Mouse (Mus musculus) hindbrain, embryonic 14.5 days (tissue): ENCODE data around the gene Tbc1d9b. TPM values are rescaled to one million over a fixed set of nuclear protein-coding genes. Genes with fewer than 3 reads are reported as not detected.
"Not testable (repeated sequence)": the region's sequence is repeated elsewhere in the genome, so short reads cannot be mapped to it uniquely, and the experiment has no call there.

Source experiments
- ATAC-seq: fragments of 200-750 bp; cut with Nextera tagmentation; 2 replicates; pipeline ENCODE4 v1.8.0; 2017; ENCODE audit warnings: moderate number of reproducible peaks, mild to moderate bottlenecking, moderate TSS enrichment, moderate library complexity; ENCODE audit not compliant: low FRiP score
- DNase-seq: peaks from one replicate; pipeline ENCODE4 v3.0.0-alpha.2; 2015; ENCODE audit warnings: low spot score
- H3K27ac ChIP-seq: fragments of 300-500 bp; sonication (generic); 2 replicates; pipeline ENCODE4 v1.5.1; 2014; ENCODE audit warnings: mild to moderate bottlenecking, moderate library complexity
- H3K27me3 ChIP-seq: fragments of 300-500 bp; sonication (generic); 2 replicates; pipeline ENCODE4 v1.6.1; 2014; ENCODE audit warnings: mild to moderate bottlenecking, low read length, mixed read lengths; ENCODE audit not compliant: control insufficient read depth, insufficient read depth
- H3K36me3 ChIP-seq: fragments of 300-500 bp; sonication (generic); replicated peaks from 2 replicates; pipeline ENCODE4 v1.6.1; 2014; ENCODE audit not compliant: control insufficient read depth, insufficient read depth
- H3K4me1 ChIP-seq: fragments of 300-500 bp; sonication (generic); replicated peaks from 2 replicates; pipeline ENCODE4 v1.6.1; 2014; ENCODE audit warnings: antibody characterized with exemption, low read length, mixed read lengths; ENCODE audit not compliant: control insufficient read depth, insufficient read depth
- H3K4me2 ChIP-seq: fragments of 300-500 bp; sonication (generic); replicated peaks from 2 replicates; pipeline ENCODE4 v1.6.1; 2014; ENCODE audit warnings: mild to moderate bottlenecking, moderate library complexity
- H3K4me3 ChIP-seq: fragments of 300-500 bp; sonication (generic); replicated peaks from 2 replicates; pipeline ENCODE4 v1.5.1; 2014; ENCODE audit warnings: mild to moderate bottlenecking, low read length
- H3K9ac ChIP-seq: fragments of 300-500 bp; sonication (generic); 2 replicates; pipeline ENCODE4 v1.6.1; 2014
- H3K9me3 ChIP-seq: fragments of 300-500 bp; sonication (generic); 2 replicates; pipeline ENCODE4 v1.6.1; 2016; ENCODE audit warnings: low read length; ENCODE audit not compliant: control insufficient read depth
- whole genome bisulfite sequencing: fragments of 180-500 bp; shearing (Covaris S2); extraction: QIAGEN DNeasy Blood & Tissue Kit; methylation state at CpG from one replicate; pipeline ENCODE4 v1.1.7; 2014; 5-methylcytosine and 5-hydroxymethylcytosine counted together
- polyA plus RNA-seq: library from polyadenylated mRNA; unstranded; fragments of >200 nt; fragmentation: Nextera tagmentation; extraction: Ambion mirVana; gene quantifications from 2 replicates; pipeline ENCODE4 v1.2.1, GENCODE M21; 2014

The Tbc1d9b gene
- polyA plus RNA-seq, 1 experiment from 2014 or later = 35.7 TPM

GRCm38 (mm10) chr11:50100548-50101307, 30.5 kb upstream of the Tbc1d9b start:
- no peak for DNase-seq
- H3K4me2 ChIP-seq = no peak overlapping the region
- H3K4me1 ChIP-seq = no peaks in the 10 kb centered on the region
- no peaks in the 10 kb centered on the region for H3K27me3 ChIP-seq
- H3K4me3 ChIP-seq = no peak overlapping the region
- peaks cover 45% of the 10 kb centered on the region for H3K36me3 ChIP-seq
- H3K27ac ChIP-seq = no peak overlapping the region
- ATAC-seq = no peak
- no peaks in the 10 kb centered on the region for H3K9me3 ChIP-seq
- no peak overlapping the region for H3K9ac ChIP-seq
- 85% methylated on average over 2 of the region's 2 CpGs for WGBS

- not testable (repeated sequence) for H3K4me2 ChIP-seq, H3K9ac ChIP-seq, ATAC-seq, H3K9me3 ChIP-seq, H3K27ac ChIP-seq, DNase-seq, H3K27me3 ChIP-seq, H3K4me3 ChIP-seq, H3K4me1 ChIP-seq
- peaks cover 39% of the 10 kb centered on the region for H3K36me3 ChIP-seq
- WGBS = 96% methylated on average over 4 of the region's 4 CpGs
Observed at GRCm38 (mm10) chr11:50101962-50102361, 29.2 kb upstream of the Tbc1d9b start.

GRCm38 (mm10) chr11:50104016-50104415, 27.2 kb upstream of the Tbc1d9b start:
- Histone ChIP-seq H3K36me3 (peaks cover 22% of the 10 kb centered on the region), H3K4me1 (no peaks in the 10 kb centered on the region), H3K4me3 (no peak overlapping the region), H3K27ac (peak overlapping the region; percentile 52; the same call in 1 of the 2 replicates), H3K9ac (no peak overlapping the region), H3K27me3 (no peaks in the 10 kb centered on the region), H3K4me2 (no peak overlapping the region), H3K9me3 (no peaks in the 10 kb centered on the region)
- ATAC-seq = no peak
- WGBS = 79% methylated on average over 6 of the region's 6 CpGs
- no peak for DNase-seq

- DNase-seq = no peak
- WGBS = 85% methylated on average over 5 of the region's 5 CpGs
- H3K4me1 ChIP-seq = no peaks in the 10 kb centered on the region
Observed at GRCm38 (mm10) chr11:50105237-50105636, 26.0 kb upstream of the Tbc1d9b start.

GRCm38 (mm10) chr11:50106024-50106423, 25.2 kb upstream of the Tbc1d9b start:
- no peak overlapping the region for H3K4me3 ChIP-seq
- H3K36me3 ChIP-seq = peaks cover 18% of the 10 kb centered on the region
- ATAC-seq = no peak
- no peaks in the 10 kb centered on the region for H3K27me3 ChIP-seq
- 92% methylated on average over 7 of the region's 7 CpGs for WGBS
- no peak overlapping the region for H3K27ac ChIP-seq
- H3K4me2 ChIP-seq = no peak overlapping the region
- H3K9me3 ChIP-seq = no peaks in the 10 kb centered on the region
- no peaks in the 10 kb centered on the region for H3K4me1 ChIP-seq
- DNase-seq = no peak
- H3K9ac ChIP-seq = no peak overlapping the region

More at GRCm38 (mm10) chr11:50105237-50105636, 26.0 kb upstream of the Tbc1d9b start:
- no peaks in the 10 kb centered on the region for H3K9me3 ChIP-seq
- H3K4me3 ChIP-seq = no peak overlapping the region
- no peak overlapping the region for H3K4me2 ChIP-seq
- peaks cover 15% of the 10 kb centered on the region for H3K36me3 ChIP-seq
- no peak for ATAC-seq
- H3K27ac ChIP-seq = no peak overlapping the region
- no peak overlapping the region for H3K9ac ChIP-seq
- H3K27me3 ChIP-seq = no peaks in the 10 kb centered on the region

- peak overlapping the region; percentile 3 for H3K27ac ChIP-seq
- H3K4me1 ChIP-seq = no peaks in the 10 kb centered on the region
- no peak for DNase-seq
- no peak overlapping the region for H3K4me3 ChIP-seq
- H3K9ac ChIP-seq = no peak overlapping the region
- peaks cover 18% of the 10 kb centered on the region for H3K36me3 ChIP-seq
- no peaks in the 10 kb centered on the region for H3K9me3 ChIP-seq
- H3K4me2 ChIP-seq = no peak overlapping the region
- no peak for ATAC-seq
- no peaks in the 10 kb centered on the region for H3K27me3 ChIP-seq
- WGBS = 81% methylated on average over 8 of the region's 8 CpGs
Observed at GRCm38 (mm10) chr11:50108823-50109244, 22.4 kb upstream of the Tbc1d9b start.

- H3K27ac ChIP-seq = no peak overlapping the region
- 25% methylated on average over 5 of the region's 5 CpGs for WGBS
- H3K4me2 ChIP-seq = no peak overlapping the region
- ATAC-seq = no peak
- no peak overlapping the region for H3K4me3 ChIP-seq
- peak; percentile 71 for DNase-seq
- no peaks in the 10 kb centered on the region for H3K27me3 ChIP-seq
- H3K9ac ChIP-seq = no peak overlapping the region
- H3K9me3 ChIP-seq = no peaks in the 10 kb centered on the region
- H3K36me3 ChIP-seq = peaks cover 28% of the 10 kb centered on the region
- H3K4me1 ChIP-seq = no peaks in the 10 kb centered on the region
Observed at GRCm38 (mm10) chr11:50114329-50114728, 16.9 kb upstream of the Tbc1d9b start.

GRCm38 (mm10) chr11:50122631-50123081, 8.5 kb upstream of the Tbc1d9b start:
- Histone ChIP-seq H3K27me3 (no peaks in the 10 kb centered on the region), H3K36me3 (peaks cover 41% of the 10 kb centered on the region)
- DNase-seq = no peak

GRCm38 (mm10) chr11:50127781-50128180, 3.4 kb upstream of the Tbc1d9b start:
- H3K27me3 ChIP-seq = no peaks in the 10 kb centered on the region
- no peak for DNase-seq
- no peak overlapping the region for H3K9ac ChIP-seq
- no peak overlapping the region for H3K4me3 ChIP-seq
- H3K36me3 ChIP-seq = no peaks in the 10 kb centered on the region
- H3K4me2 ChIP-seq = peak overlapping the region; percentile 35
- peaks cover 17% of the 10 kb centered on the region for H3K4me1 ChIP-seq
- 11% methylated on average over 10 of the region's 10 CpGs for WGBS
- H3K9me3 ChIP-seq = no peaks in the 10 kb centered on the region
- no peak overlapping the region for H3K27ac ChIP-seq
- ATAC-seq = no peak

More at GRCm38 (mm10) chr11:50122631-50123081, 8.5 kb upstream of the Tbc1d9b start:
- Histone ChIP-seq H3K4me1 (no peaks in the 10 kb centered on the region), H3K4me2 (no peak overlapping the region), H3K9me3 (no peaks in the 10 kb centered on the region), H3K9ac (no peak overlapping the region), H3K27ac (no peak overlapping the region), H3K4me3 (no peak overlapping the region)
- 91% methylated on average over 8 of the region's 8 CpGs for WGBS
- no peak for ATAC-seq
